Mouse (Mus musculus): ENCODE results near the gene Tarbp2.

The Tarbp2 gene

GRCm38 (mm10) chr15:102505770-102506463 is 12.1 kb upstream of the Tarbp2 start:
- no peak for DNase-seq

- no peak for DNase-seq
These were observed 11.5 kb upstream of the Tarbp2 start for GRCm38 (mm10) chr15:102506464-102506830.

GRCm38 (mm10) chr15:102506864-102507263 is 11.1 kb upstream of the Tarbp2 start:
- DNase-seq, result no peak

GRCm38 (mm10) chr15:102507561-102507960 is 10.4 kb upstream of the Tarbp2 start:
- DNase-seq, result no peak

GRCm38 (mm10) chr15:102508336-102508735 is 9.7 kb upstream of the Tarbp2 start:
- DNase-seq, result no peak

- DNase-seq, result no peak
These were observed 7.9 kb upstream of the Tarbp2 start for GRCm38 (mm10) chr15:102510110-102510509.

GRCm38 (mm10) chr15:102510590-102511284 is 7.3 kb upstream of the Tarbp2 start:
- peak; percentile 75 for DNase-seq

GRCm38 (mm10) chr15:102511285-102511833 is 6.6 kb upstream of the Tarbp2 start:
- no peak for DNase-seq

- DNase-seq, result no peak
These were observed 6.0 kb upstream of the Tarbp2 start for GRCm38 (mm10) chr15:102512010-102512409.

- DNase-seq, result no peak
These were observed 5.5 kb upstream of the Tarbp2 start for GRCm38 (mm10) chr15:102512471-102512870.

GRCm38 (mm10) chr15:102513004-102513403 is 5.0 kb upstream of the Tarbp2 start:
- no peak for DNase-seq

- no peak for DNase-seq
These were observed 2.7 kb upstream of the Tarbp2 start for GRCm38 (mm10) chr15:102515261-102515660.

- no peak for DNase-seq
These were observed 2.2 kb upstream of the Tarbp2 start for GRCm38 (mm10) chr15:102515791-102516190.

- DNase-seq, result no peak
These were observed 1.7 kb upstream of the Tarbp2 start for GRCm38 (mm10) chr15:102516293-102516692.

GRCm38 (mm10) chr15:102516728-102517404 is 1.1 kb upstream of the Tarbp2 start, which contains the start of gene Map3k12:
Gene Map3k12, minus strand, starts transcription at chr15:102517064.
- peak; percentile 77 for DNase-seq

- DNase-seq, result no peak
These were observed 389 bp upstream of the Tarbp2 start for GRCm38 (mm10) chr15:102517631-102517975.

GRCm38 (mm10) chr15:102518859-102519201 is 838 bp downstream of the Tarbp2 start:
- no peak for DNase-seq

- no peak for DNase-seq
These were observed 1.5 kb downstream of the Tarbp2 start for GRCm38 (mm10) chr15:102519211-102520141.

- no peak for DNase-seq
These were observed 2.4 kb downstream of the Tarbp2 start for GRCm38 (mm10) chr15:102520416-102520815.

GRCm38 (mm10) chr15:102521480-102521879 is 3.5 kb downstream of the Tarbp2 start:
- no peak for DNase-seq

GRCm38 (mm10) chr15:102524892-102525485 is 7.0 kb downstream of the Tarbp2 start, which contains the start of gene Npff:
Gene Npff, minus strand, starts transcription at chr15:102524942.
- DNase-seq, result peak; percentile 73
